Mouse (Mus musculus) limb, embryonic 11.5 days (tissue): ENCODE data around the gene Gucd1. TPM values are rescaled to one million over a fixed set of nuclear protein-coding genes. Genes with fewer than 3 reads are reported as not detected.
"Not testable (repeated sequence)": the region's sequence is repeated elsewhere in the genome, so short reads cannot be mapped to it uniquely, and the experiment has no call there.

Source experiments
- ATAC-seq: fragments of 200-750 bp; cut with Nextera tagmentation; 2 replicates; pipeline ENCODE4 v1.8.0; 2017; ENCODE audit warnings: low read depth; ENCODE audit not compliant: insufficient number of reproducible peaks, low FRiP score, low TSS enrichment
- DNase-seq: peaks from one replicate; pipeline ENCODE4 v3.0.0-alpha.2; 2015; ENCODE audit warnings: low spot score
- H3K27ac ChIP-seq: fragments of 300-500 bp; sonication (generic); replicated peaks from 2 replicates; pipeline ENCODE4 v1.5.1; 2014; ENCODE audit warnings: low read depth, mild to moderate bottlenecking, low read length
- H3K27me3 ChIP-seq: fragments of 300-500 bp; sonication (generic); 2 replicates; pipeline ENCODE4 v1.6.1; 2014; ENCODE audit warnings: mild to moderate bottlenecking, low read length, mixed read lengths; ENCODE audit not compliant: control insufficient read depth, insufficient read depth
- H3K36me3 ChIP-seq: fragments of 300-500 bp; sonication (generic); 2 replicates; pipeline ENCODE4 v1.6.1; 2014; ENCODE audit warnings: mild to moderate bottlenecking, low read length, moderate library complexity, mixed read lengths; ENCODE audit not compliant: control insufficient read depth, insufficient read depth
- H3K4me1 ChIP-seq: fragments of 300-500 bp; sonication (generic); 2 replicates; pipeline ENCODE4 v1.6.1; 2014; ENCODE audit warnings: low read length, mixed read lengths; ENCODE audit not compliant: control insufficient read depth, insufficient read depth
- H3K4me2 ChIP-seq: fragments of 300-500 bp; sonication (generic); 2 replicates; pipeline ENCODE4 v1.6.1; 2014; ENCODE audit warnings: low read depth, mild to moderate bottlenecking, moderate library complexity; ENCODE audit not compliant: severe bottlenecking
- H3K4me3 ChIP-seq: fragments of 300-500 bp; sonication (generic); 2 replicates; pipeline ENCODE4 v1.5.1; 2014; ENCODE audit warnings: low read depth, low read length
- H3K9ac ChIP-seq: fragments of 300-500 bp; sonication (generic); 2 replicates; pipeline ENCODE4 v1.6.1; 2014; ENCODE audit warnings: mild to moderate bottlenecking, low read length
- H3K9me3 ChIP-seq: fragments of 300-500 bp; sonication (generic); 2 replicates; pipeline ENCODE4 v1.6.1; 2016; ENCODE audit warnings: low read length; ENCODE audit not compliant: control insufficient read depth
- WGBS: fragments of 180-500 bp; shearing (Covaris S2); extraction: QIAGEN DNeasy Blood & Tissue Kit; methylation state at CpG from one replicate; pipeline ENCODE4 v1.1.7; 2014; 5-methylcytosine and 5-hydroxymethylcytosine counted together
- polyA plus RNA-seq: library from polyadenylated mRNA; unstranded; fragments of >200 nt; fragmentation: Nextera tagmentation; extraction: Ambion mirVana; gene quantifications from 2 replicates; pipeline ENCODE4 v1.2.1, GENCODE M21; 2014

Gene Gucd1
- polyA plus RNA-seq, 1 experiment from 2014 or later: 36.1 TPM

DNA sequence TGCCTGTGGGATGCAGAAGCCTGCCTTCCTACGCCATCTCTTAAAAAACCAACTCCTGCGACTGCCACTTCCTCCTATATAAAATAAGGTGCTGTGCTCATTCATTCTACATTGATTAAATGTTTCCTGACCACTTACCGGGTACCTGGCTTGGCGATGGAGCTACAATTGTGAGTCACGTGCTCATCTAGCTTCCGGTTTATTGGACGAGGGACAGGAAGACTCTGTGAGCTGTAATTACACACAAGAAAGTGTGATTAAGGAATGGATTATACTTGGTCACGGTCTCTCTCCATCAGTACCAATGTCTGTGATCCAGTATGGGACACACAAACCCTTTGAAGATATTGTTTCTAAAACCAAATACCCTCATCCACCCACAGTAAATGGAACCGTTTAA, 153.0 kb downstream of the Gucd1 start:
- Histone ChIP-seq H3K27me3 (no peaks in the 10 kb centered on the region), H3K27ac (no peak overlapping the region), H3K4me2 (no peak overlapping the region), H3K9ac (no peak overlapping the region), H3K36me3 (no peaks in the 10 kb centered on the region), H3K4me3 (no peak overlapping the region), H3K4me1 (no peaks in the 10 kb centered on the region), H3K9me3 (no peaks in the 10 kb centered on the region)
- DNase-seq (no peak), ATAC-seq (no peak)
- 85% methylated on average over 9 of the region's 9 CpGs for WGBS

DNA sequence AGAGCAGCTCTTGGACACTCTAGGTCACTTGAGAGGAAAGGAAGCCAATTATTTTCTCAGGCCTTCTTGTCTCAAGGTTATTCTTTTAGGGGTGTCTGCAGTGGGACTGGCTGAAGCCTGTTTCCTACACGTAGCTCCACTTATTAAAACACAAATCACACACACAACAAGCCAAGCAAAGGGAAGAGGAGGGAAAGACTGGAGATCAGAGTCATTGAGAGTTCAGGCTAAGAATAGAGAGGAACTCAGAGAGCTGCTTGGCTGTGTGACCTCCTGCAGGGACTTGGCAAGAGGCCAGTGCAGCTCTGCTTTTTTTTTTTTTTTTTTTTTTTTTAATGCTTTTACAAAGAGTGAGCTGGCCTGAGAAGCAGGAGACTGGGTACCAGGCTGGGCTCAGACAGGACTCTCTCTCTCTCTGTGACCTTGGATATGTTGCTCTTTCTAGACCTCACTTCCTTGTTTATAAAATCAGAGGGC, 153.5 kb downstream of the Gucd1 start:
- H3K9ac ChIP-seq, H3K27ac ChIP-seq: not testable (repeated sequence)
- DNase-seq: peak; percentile 29

GRCm38 (mm10) chr10:75355341-75355740, 162.4 kb downstream of the Gucd1 start:
- WGBS: 65% methylated on average over 4 of the region's 4 CpGs
- Histone ChIP-seq H3K4me3 (no peak overlapping the region), H3K27ac (no peak overlapping the region), H3K36me3 (no peaks in the 10 kb centered on the region), H3K9me3 (no peaks in the 10 kb centered on the region), H3K4me2 (no peak overlapping the region), H3K27me3 (no peaks in the 10 kb centered on the region), H3K4me1 (no peaks in the 10 kb centered on the region), H3K9ac (no peak overlapping the region)
- DNase-seq (no peak), ATAC-seq (no peak)

More for the DNA sequence above, 153.5 kb downstream of the Gucd1 start:
- H3K27me3 ChIP-seq, H3K9me3 ChIP-seq, H3K4me2 ChIP-seq, H3K4me3 ChIP-seq, H3K36me3 ChIP-seq, H3K4me1 ChIP-seq: not testable (repeated sequence)
- ATAC-seq: 0 out of 2 replicates have a peak, but pooled peaks have one; percentile 51
- 27% methylated on average over 1 of the region's 1 CpGs for WGBS

DNA sequence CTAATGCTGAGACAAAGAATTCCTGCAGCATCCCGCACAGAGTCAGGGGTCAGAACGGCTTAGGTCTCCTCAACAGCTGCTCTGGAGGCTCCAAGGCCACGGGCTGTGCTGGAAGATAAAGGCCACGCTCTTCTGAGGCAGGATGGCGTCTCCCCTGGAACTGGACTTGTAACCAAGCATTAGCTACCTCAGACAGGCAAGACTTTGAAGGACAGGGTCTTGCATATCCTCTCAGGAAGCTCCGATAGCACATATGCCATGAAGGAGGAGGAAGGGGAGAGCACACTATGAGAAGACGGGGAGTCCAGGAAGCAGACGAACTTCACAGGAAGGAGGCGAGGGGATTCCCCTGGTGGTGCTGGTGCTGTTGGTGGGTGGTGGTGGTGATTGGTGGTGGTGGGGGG, 163.9 kb downstream of the Gucd1 start:
- not testable (repeated sequence) for H3K9me3 ChIP-seq, H3K27ac ChIP-seq, H3K9ac ChIP-seq, H3K4me1 ChIP-seq, ATAC-seq, H3K4me3 ChIP-seq, DNase-seq, H3K4me2 ChIP-seq, H3K27me3 ChIP-seq, H3K36me3 ChIP-seq
- 71% methylated on average over 8 of the region's 9 CpGs for WGBS

DNA sequence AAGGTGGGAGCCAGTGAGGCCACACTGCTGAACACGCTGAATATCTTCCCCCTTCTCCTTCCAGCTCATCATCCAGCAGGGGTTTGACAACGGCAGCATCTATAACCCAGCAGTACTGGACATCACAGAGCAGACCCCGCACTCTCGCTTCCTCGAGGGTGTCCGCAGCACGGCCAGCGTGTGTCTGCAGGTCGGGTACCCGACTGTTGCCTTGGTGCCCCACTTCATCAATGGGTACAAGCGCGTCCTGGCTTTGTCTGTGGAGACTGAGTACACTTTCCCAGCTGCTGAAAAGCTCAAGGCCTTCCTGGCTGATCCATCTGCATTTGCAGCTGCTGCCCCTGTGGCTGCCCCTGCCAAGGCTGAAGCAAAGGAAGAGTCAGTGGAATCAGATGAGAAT, 165.2 kb downstream of the Gucd1 start:
- no peak overlapping the region for H3K4me2 ChIP-seq
- H3K9ac ChIP-seq: no peak overlapping the region
- DNase-seq: no peak
- H3K9me3 ChIP-seq: no peaks in the 10 kb centered on the region
- H3K4me1 ChIP-seq: no peaks in the 10 kb centered on the region
- H3K4me3 ChIP-seq: no peak overlapping the region
- no peak for ATAC-seq
- 93% methylated on average over 12 of the region's 12 CpGs for WGBS
- no peaks in the 10 kb centered on the region for H3K27me3 ChIP-seq
- H3K27ac ChIP-seq: no peak overlapping the region
- no peaks in the 10 kb centered on the region for H3K36me3 ChIP-seq

GRCm38 (mm10) chr10:75350564-75350963, 167.2 kb downstream of the Gucd1 start:
- no peak for DNase-seq
- Histone ChIP-seq H3K9me3 (no peaks in the 10 kb centered on the region), H3K4me3 (no peak overlapping the region), H3K36me3 (no peaks in the 10 kb centered on the region), H3K4me1 (no peaks in the 10 kb centered on the region), H3K9ac (no peak overlapping the region), H3K27me3 (no peaks in the 10 kb centered on the region), H3K27ac (no peak overlapping the region), H3K4me2 (no peak overlapping the region)
- WGBS: 87% methylated on average over 5 of the region's 5 CpGs
- ATAC-seq: no peak

DNA sequence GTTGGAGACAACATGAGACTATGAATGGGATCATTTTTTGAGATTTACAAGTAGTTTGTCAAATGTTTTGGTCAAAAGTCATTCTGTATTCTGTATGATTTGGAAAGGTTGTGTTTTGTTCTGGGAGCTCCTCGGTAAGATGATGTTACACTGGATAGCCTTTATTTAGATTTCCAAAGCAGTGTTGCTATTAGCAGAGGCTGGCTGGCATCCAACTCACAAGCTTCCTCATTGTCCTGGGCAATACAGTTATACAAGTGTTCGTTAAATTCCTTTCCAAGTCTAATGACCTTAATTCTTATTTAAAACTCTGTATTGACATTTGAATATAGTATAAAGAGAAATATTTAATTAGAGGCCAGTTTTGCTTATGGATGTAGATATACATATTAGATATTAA, 172.5 kb downstream of the Gucd1 start:
- DNase-seq: no peak
- H3K4me3 ChIP-seq: no peak overlapping the region
- no peak overlapping the region for H3K27ac ChIP-seq
- H3K36me3 ChIP-seq: no peaks in the 10 kb centered on the region
- H3K9me3 ChIP-seq: no peaks in the 10 kb centered on the region
- no peaks in the 10 kb centered on the region for H3K4me1 ChIP-seq
- H3K4me2 ChIP-seq: no peak overlapping the region
- ATAC-seq: no peak
- 83% methylated on average over 2 of the region's 2 CpGs for WGBS
- no peak overlapping the region for H3K9ac ChIP-seq
- no peaks in the 10 kb centered on the region for H3K27me3 ChIP-seq

GRCm38 (mm10) chr10:75344563-75344962, 173.2 kb downstream of the Gucd1 start:
- H3K4me3 ChIP-seq, H3K27ac ChIP-seq, H3K9ac ChIP-seq, H3K9me3 ChIP-seq, H3K4me1 ChIP-seq, H3K4me2 ChIP-seq, H3K27me3 ChIP-seq, H3K36me3 ChIP-seq, DNase-seq, ATAC-seq: not testable (repeated sequence)
- WGBS: 38% methylated on average over 1 of the region's 1 CpGs

DNA sequence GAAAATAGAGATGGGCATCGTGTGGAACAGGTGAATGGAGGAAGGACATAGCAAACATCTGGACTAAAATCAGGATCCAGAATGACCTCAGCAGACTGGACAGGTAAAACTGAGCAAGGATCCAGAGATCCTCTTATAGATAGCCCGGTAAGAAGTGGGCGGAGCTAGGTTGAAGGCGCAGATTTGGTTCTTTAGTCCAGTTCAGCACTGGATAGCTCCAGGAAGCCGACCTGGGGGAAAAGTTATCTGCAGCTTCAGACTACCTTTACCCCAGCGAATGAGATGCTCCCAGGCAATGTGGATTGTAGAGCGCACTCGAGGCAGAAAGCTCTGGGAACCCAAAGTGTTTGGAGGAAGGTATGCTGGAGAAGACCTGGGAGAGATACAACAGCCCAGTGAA, 175.8 kb downstream of the Gucd1 start:
- no peak overlapping the region for H3K9ac ChIP-seq
- H3K36me3 ChIP-seq: no peaks in the 10 kb centered on the region
- no peak overlapping the region for H3K4me3 ChIP-seq
- H3K27ac ChIP-seq: no peak overlapping the region
- no peak overlapping the region for H3K4me2 ChIP-seq
- 36% methylated on average over 8 of the region's 8 CpGs for whole genome bisulfite sequencing
- H3K27me3 ChIP-seq: no peaks in the 10 kb centered on the region
- no peaks in the 10 kb centered on the region for H3K4me1 ChIP-seq
- ATAC-seq (no peak), DNase-seq (peak; percentile 52)
- no peaks in the 10 kb centered on the region for H3K9me3 ChIP-seq
